18 mouse cellular contexts compared by ENCODE assay signal in genomic region chr2:52977921-52978675, GRCm38 (mm10).
"Had no signal": no experiment of that assay in that cellular context is flagged by ENCODE, and none has a peak within 500 bp of the region (broad histone marks: within the 10 kb centered on the region; RNA-seq: fewer than 3 reads in every experiment).

No protein-coding gene starts in this region.

- H3K9ac ChIP-seq: liver, embryonic 12.5 days; liver, embryonic 15.5 days; lung, embryonic 15.5 days had no signal

- H3K4me2 ChIP-seq: liver, embryonic 12.5 days; liver, embryonic 15.5 days; lung, embryonic 15.5 days had no signal

- H3K4me3 ChIP-seq: liver, embryonic 12.5 days; liver, embryonic 15.5 days; lung, embryonic 15.5 days; megakaryocyte, embryonic 14.5 days; midbrain, embryonic 10.5 days had no signal

- H3K36me3 ChIP-seq: liver, embryonic 12.5 days; liver, embryonic 15.5 days; lung, embryonic 15.5 days; midbrain, embryonic 10.5 days had no signal

- H3K4me1 ChIP-seq: liver, embryonic 15.5 days; megakaryocyte, embryonic 14.5 days; midbrain, embryonic 10.5 days had no signal

- H3K27me3 ChIP-seq: liver, embryonic 12.5 days; liver, embryonic 15.5 days; lung, embryonic 15.5 days; megakaryocyte, embryonic 14.5 days had no signal

- H3K27ac ChIP-seq: liver, embryonic 12.5 days; liver, embryonic 15.5 days; lung, embryonic 15.5 days; midbrain, embryonic 10.5 days; stomach, postnatal 0 days had no signal

- DNase-seq: kidney, adult 18-20 months; kidney, adult 9 months; kidney, postnatal 36 days; left cerebral cortex, postnatal 4 days; liver; lung, adult 18-20 months; lung, postnatal 10 days; lung, postnatal 36 days; midbrain, embryonic 14.5 days; thymus, adult 2 months; thymus, postnatal 14 days had no signal

- ATAC-seq: inflammation-experienced regulatory T-cells, adult 6 months; liver, embryonic 12.5 days had no signal

- H3K9me3 ChIP-seq: liver, embryonic 12.5 days; liver, embryonic 15.5 days; lung, embryonic 15.5 days; megakaryocyte, embryonic 14.5 days; midbrain, embryonic 10.5 days had no signal
